Mouse (Mus musculus): ENCODE measurements around the gene Klhl21.
A peak's percentile ranks its signal among the peaks of the same experiment; 100 is the strongest.

Klhl21 gene

DNA sequence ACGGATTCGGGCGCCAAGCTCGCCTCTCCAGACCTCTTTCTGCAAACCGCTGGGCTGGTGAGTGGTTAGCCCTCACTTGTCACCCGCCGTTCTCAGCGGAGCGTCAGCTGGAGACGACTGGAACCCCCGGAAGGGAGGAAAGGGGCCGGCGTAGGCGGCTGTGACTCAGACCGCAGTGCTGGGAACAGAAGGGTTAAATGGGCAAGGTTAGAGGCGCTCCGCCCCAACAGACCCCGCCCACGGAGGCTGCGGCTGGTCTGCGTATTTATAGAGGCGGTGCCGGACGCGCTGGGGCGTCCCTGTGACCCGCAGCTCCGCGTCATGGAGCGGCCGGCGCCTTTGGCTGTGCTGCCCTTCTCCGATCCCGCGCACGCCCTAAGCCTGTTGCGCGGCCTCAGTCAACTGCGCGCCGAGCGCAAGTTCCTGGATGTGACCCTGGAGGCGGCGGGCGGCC is at the start of gene Klhl21:
Klhl21 (plus strand) TSS at position 182 of the 454 bp plus-strand sequence.
- DNase-seq (ENCODE audit: low spot score in 2 of 2): peak; percentile 94 to 96

DNA sequence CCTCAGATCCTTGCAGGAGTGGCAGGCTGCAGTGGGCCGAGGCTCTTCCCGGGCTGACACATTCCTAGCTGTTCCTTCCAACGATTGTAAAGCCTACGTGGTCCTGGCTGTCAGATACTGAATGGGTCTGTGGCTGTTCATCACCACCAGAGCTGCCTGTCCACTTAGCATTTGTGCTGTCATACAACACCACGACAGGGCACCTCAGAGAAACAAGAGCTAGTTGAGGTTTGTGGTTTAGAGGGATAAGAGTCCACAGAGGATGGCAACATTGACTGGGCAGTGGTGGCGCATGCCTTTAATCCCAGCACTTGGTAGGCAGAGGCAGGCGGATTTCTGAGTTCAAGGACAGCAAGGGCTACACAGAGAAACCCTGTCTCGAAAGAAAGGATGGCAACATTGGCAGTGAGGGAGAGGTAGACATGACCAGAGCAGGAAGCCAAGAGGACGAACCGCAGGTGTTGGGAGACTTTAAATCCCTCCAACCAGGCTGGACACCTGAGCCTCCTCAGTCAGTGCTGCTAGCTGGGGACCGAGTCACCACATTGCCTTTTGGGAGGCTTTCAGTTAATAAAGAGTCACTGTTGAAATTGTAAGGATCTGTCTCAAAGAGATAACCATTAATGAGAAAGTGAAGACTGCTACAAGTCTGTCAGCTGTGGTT is 48.6 kb upstream of the Klhl21 start:
- no peak for DNase-seq (ENCODE audit: low spot score in 2 of 2)

DNA sequence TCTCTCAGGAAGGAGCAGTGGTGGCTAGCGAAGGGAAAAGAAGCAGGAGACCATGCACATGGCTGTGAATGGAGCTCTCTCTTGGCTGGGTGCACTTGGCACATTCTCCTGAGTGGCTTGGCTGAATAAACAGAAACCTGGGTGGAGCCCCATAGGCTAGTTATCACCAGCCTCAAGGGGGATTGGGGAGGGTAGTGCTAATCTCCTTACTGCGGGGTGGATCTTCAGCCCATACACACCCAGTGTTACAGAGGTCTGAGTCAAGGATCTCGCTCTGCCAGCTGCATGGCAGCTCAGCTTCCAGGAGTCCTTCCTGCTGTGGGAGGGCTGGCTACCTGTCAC is 48.1 kb upstream of the Klhl21 start:
- no peak for DNase-seq (ENCODE audit: low spot score in 2 of 2)

DNA sequence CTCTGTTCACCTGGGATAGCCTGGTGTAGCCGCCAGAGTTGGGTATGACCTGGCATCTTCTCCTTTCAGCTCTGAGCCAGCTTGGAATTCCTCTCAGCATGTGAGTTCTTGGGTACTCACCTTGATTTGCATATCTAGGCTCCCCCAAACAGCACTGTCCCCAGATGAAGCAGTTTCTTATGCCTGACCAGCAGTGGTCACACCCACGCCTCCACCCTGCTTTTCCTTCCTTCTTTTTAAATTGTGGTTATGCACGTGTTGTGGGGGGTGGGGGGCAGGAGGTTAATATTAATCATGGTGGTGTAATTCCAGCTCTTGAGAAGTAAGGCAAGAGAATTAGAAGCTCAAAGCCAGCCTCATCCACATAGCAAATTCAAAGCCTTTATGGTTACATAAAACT is 45.8 kb upstream of the Klhl21 start:
- no peak for DNase-seq (ENCODE audit: low spot score in 2 of 2)

DNA sequence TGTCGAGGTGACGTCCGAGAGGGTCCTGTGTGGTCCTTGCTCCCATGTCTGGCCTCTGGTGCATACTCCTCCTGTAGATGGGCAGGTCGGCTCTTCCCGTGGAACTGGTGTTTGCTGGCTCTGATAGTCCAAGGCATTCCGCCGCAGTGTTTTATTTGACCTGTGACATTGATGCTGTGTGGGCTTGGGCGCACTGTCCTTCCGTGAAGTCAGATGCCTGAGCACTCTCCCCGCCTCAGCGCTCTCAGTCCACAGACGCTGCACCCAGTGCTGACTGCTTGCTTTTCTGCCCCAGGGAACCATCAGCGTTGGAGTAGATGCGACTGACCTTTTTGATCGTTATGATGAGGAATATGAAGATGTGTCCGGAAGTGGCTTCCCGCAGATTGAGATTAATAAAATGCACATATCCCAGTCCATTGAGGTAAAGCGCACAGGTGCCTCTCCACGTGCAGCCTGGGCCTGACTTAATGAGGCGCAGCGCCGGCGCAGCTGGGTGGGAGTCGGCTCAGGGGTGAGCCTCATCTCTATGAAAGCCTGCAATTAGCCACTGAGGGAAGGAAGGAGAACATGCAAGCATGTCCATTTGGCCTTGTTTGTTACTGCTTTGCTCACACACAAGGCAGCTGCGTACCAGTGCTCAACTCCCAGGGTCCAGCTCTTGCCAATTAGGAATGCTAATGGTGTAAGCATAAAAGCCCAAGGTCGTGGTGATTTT is 40.2 kb upstream of the Klhl21 start:
- DNase-seq (ENCODE audit: low spot score in 2 of 2): no peak

DNA sequence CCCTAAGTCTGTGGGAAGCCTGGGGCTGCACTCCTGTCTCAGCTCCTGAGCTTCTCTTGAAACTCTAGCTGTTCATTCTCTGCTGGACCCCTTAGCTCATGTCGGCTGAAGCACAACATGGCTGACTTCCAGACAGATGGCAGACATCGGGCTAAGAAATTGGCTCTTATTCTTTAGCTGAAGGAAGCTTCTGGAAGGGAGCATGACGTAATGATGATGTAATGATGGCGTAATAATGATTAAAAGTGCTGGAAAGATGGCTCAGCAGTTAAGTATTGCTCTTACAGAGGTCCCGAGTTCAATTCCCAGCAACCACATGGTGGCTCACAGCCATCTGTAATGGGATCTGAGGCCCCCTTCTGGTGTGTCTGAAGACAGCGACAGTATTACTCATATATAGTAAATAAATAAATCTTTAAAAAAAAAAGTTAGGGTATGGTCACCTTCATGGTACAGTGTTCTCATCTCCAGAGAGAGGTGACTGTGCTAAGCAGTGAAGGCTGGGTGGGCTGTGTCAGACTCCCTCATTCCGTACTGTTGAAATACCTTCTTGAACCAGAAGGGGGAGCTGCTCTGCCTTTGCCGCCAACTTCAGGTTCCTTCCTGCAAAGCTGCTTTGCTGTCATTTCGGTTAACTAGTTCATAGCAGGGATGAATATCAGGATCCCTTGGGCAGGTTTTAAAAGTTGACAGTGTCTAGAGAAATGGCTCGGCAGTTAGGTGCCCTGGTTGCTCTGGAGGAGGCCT is 36.2 kb upstream of the Klhl21 start:
- no peak for DNase-seq (ENCODE audit: low spot score in 2 of 2)

DNA sequence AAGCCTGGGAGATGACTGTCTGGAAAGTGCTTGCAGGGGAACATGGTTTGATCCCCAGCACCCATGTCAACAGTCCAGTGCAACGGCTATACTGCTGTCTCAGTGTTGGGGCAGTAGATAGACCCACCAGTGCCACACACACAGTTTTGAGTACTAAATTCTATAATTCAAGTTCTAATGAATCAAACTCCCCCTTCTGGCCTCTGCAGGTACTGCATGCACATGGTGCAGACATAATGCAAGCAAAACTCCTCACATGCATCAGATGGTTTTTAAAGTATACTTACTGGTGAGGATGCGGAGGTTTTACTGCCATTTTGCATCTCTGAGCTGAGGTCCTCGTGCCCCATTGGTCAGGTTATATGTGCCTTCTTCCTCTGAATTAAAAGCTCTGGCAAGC is 33.2 kb upstream of the Klhl21 start:
- DNase-seq (ENCODE audit: low spot score in 2 of 2): no peak

DNA sequence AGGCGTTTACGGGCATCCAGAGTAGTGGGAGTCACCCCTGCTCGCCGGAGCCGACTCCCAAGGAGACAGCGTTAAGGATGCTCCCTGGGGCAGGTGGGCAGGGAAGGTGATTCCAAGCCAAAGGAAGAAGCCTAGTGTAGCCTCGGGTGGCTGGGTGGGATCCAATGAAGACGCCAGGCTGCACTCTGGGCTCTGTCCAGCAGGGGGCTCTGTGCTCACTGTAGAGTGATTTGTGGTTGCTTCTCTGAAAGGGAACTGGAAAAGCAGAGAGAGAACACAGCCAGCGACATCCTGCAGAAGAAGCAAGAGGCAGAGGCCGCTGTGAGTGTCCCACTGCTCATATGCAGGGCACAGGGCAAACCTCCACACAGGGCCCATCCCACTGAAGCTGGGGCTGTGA is 30.9 kb upstream of the Klhl21 start:
- peak; percentile 51 to 79 for DNase-seq (ENCODE audit: low spot score in 2 of 2)

DNA sequence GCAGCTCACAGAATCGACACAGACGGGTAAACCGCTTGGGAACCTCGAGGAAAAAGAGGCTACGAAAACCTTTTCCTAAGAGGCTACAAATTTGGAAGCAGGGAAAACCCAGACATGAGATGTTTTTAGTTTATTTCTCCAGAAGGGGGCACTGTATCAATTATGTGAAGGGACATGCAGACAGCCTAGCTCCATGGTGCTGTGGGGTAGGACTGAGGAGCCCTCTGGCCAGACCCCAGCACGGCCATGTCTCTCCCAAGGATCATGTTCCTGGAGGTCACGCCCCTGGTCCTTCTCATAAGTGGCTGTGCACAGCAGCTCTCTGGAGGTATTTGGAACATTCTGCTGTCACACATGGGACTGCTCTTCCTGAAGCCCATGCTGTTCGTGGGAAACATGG is 27.9 kb upstream of the Klhl21 start:
- DNase-seq (ENCODE audit: low spot score in 2 of 2): no peak

DNA sequence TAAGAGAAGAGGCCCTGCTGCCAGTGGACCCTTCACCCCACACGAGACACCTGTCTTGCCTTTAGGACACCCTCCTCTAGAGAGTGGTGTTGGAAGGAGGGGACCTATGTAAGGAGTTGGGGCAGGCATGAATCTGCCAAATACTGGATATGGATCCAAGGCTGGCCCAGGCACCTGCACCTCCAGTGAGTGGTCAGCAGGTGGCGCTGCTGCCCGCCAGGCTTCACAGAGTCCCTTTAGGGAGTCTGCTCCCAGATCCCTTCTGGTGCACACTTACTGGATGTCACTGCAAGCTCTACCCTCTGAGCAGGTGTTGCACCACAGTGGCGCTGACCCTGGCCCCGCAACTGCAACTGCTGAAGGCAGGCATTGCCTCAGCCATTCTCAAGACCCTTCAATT is 27.2 kb upstream of the Klhl21 start:
- peak; percentile 60 to 70 for DNase-seq (ENCODE audit: low spot score in 2 of 2)

DNA sequence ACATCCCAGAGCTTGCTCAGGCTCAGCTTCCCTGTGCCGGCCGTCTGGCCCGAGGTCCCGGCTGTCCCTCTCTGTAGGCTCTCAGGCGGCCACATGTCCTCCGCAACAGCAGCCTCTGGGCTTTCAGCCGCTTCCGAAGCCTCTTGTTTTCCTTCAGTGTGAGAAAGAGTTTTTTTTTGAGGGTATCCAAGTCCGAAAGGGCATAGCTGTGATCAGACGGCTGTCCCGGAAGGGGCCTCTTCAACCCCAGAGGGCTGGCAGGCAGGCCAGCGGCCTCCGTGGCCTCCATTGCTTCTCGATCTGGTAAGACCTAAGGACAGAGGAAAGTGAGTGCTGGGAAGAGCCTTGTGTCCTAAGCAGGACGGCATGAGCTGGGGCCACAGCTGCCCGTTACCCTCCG is 25.6 kb upstream of the Klhl21 start:
- DNase-seq (ENCODE audit: low spot score in 2 of 2): no peak

DNA sequence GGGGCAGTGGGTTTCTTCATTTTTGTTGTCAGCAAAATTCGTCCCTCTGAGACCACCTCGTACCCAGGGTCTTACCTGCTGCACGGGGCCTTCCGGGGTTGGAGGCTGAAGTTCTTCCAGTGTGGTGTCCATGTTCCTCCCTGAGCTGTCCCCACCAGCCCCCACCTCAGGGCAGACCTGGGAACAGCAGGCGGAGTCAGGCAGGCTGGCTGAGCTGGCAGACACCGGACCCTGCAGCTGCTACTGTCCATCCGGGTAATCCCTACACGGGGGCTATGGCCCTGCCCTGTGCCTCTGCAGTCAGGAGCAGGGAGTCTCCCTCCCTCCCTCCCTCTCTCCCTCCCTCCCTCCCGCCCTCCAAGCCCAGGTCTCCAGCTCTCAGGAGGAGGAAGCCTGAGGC is 25.0 kb upstream of the Klhl21 start:
- no peak for DNase-seq (ENCODE audit: low spot score in 2 of 2)

DNA sequence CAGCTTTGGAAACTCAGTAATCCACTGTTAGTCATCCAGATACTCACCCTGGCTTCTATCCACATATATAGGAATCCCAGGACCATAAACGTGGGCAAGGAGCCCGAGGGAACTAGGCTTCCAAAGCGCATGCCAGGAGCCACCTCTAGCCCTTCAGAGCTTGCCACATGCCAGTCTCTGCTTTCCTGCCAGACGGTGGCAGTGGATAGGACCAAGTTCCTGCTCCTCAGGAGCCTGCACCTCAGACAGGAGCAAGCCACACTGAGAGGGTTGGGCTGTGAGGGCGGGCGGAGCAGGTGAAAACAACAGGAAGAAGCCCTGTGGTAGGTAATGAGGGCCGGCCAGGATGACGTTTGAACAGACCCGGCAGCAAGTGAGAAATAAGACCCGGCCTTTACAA is 22.7 kb upstream of the Klhl21 start:
- no peak for DNase-seq (ENCODE audit: low spot score in 2 of 2)

DNA sequence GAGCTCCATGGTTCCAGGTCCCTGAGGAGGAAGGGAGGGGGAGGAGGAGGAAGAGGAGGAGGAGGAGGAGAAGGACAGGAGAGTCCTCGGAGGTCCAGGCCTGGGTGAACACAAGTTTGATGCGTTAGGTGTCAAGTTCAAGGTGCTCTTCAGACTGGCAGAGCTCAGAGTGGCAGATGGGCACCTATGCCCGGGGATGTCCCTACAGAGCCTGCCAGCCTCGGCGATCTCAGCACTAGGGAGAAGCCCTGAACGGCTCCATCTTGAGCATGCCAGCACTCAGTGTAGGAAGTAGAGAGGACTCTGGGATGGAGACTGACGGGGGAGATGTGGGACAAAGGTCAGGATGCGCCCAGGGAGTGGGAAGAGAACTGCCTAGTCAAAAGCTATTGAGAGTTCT is 22.0 kb upstream of the Klhl21 start:
- DNase-seq (ENCODE audit: low spot score in 2 of 2): no peak

DNA sequence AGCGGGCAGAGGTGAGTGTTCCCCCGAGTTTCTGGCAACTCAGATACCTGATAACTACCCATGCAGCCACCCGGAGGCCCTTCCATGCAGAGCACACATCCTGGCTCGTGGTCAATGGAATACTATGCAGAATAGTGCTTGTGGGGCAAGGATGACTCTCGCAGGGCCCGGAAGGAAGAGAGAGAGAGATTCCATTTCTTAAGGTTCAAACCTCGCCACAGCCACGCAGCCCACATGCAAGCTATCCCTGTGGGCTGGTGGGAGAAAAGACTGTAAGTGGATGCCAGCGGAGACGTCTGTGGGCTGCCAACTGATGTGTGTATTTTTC is 20.6 kb upstream of the Klhl21 start:
- no peak for DNase-seq (ENCODE audit: low spot score in 2 of 2)

DNA sequence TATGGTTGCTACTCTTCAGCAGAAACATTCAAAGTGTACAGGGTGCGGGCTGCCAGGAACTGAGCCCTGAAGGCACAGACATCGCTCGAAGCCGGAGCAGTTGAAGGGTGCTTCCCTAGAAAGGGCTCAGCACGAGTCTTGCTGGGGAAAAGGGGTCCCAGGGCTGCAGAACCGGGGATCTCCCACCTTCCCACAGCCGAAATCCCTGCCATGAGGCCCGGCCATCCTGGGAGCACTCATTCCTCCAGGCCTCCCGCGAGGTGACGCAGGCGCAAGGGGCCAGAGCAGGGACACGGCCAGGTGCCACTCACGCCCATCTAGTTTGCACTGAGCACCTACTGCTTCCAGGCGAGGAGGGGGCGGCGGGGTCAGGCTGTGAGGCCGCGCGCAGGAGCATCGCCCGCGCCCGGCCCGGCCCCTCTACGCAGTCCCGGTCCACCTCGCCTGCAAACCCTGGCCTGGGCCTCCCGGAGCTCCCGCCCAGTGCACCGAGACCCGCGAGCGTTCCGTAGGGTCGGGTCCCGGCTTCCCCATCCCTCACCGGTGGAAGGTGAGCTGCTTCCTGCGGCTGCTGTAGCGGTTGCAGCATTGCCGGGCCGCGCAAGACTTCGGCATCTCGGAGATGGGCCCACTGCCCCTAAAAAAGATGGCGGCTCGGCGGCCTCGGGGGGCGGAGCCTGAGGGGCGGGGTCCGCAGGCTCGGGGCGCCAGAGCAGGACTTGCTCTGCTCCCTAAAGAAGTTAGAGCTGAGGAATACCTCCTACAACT is 20.1 kb upstream of the Klhl21 start, which contains the start of gene Thap3:
Thap3 (minus strand) TSS at position 656 of the 768 bp plus-strand sequence.
- DNase-seq (ENCODE audit: low spot score in 2 of 2): peak; percentile 74 to 85

DNA sequence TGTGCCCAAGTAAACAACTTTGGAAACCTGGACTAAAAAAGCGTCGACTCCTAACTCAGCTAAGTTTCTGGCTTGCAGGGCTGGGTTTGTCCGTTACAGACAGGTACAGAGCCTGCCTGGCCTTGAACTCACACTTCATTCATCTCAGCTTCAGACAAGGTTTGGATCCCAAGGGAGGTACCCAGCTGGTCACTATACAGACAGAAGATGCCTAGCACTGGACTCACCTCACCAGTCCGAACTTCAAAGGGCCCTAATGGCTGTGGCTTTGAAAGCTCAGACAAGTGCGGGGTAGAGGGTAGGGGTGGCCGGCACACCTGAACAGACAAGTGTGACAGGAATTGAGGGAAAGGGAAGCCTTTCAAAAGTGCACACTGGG is 19.5 kb upstream of the Klhl21 start:
- DNase-seq (ENCODE audit: low spot score in 2 of 2): no peak

DNA sequence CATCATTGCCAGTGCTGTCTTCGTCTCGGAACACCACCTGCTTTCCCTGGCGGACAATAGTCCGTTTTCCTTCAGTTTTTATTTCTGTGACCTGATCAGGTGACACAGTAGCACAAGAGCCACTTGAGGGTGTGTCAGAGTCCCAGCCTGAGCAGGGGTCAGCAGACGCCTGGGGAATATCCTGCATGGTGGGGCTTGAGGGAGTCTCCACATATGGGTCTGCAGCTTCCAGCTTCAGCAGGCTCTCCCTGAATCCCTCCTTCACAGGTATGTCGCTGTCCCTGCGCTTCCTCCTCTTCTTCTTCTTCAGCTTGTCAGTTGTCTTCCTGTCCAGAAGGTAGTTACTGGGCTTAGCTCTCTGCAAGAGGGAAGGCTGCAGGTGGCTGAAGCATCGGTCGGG is 16.5 kb upstream of the Klhl21 start:
- DNase-seq (ENCODE audit: low spot score in 2 of 2): no peak

DNA sequence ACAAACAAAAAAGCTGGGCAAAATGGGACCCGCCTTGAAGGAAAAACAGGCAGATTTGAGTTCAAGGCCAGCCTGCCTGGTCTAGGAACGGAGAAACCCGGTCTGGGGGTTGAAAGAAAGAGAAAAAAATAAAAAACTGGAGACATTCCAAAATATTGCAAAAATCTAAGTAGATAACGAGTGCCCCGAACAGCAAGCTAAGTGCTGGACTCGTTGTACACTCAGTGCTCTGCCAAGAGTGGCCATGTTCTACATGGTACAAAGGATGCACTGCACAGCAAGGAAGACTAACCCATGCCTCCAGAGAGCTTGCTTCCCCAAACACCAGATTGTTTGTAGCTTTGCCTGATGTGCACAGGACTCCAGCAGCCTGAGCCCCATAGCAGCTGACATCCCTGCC is 15.6 kb upstream of the Klhl21 start:
- no peak for DNase-seq (ENCODE audit: low spot score in 2 of 2)

DNA sequence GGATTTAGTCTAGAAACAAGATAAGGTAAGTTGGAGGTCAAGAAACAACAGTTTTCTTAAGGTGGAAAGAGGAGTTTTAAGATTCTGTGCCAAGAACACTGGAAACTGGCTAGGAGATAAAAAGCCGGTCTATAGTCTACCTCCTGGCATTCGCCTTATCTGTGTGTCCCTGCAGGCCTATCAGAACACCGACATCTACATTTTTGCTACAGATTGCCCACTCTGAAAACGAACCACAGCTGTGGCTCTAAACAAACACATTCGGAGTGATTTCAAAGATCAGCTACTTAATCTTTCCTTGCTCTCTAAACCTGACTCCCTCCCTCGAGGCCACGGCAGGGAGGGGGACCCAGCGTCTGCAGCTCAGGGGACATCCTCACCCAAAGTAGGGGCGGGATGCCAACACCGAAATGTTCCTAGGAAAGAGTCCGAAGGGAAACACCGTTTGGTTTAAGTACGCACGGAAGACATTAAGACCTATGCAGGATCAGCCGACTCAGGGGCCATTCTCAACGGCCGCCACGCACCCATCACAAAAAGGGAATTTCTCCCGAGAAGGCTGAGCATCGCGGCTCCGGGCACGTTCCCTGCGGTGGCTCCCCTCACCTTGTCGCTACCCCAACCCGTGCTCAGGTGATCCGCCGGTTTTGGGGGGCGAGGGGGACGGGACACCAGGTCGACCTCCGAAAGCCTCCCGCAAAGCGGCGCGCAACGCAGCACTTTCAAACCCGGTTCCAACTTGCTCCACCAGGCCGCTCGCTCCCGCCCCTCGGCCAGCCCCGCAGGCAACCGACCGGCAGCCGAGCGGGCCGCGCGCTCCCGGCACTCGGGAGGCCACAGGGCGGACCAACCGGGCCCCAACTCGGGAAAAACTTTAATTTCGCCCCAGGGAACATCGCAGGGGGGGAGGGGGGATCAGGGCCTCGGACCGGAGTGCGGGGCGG is 14.1 kb upstream of the Klhl21 start:
- DNase-seq (ENCODE audit: low spot score in 2 of 2): peak in 1 of 2 experiments; percentile 39
